Mouse (Mus musculus) MEL (cell line): ENCODE data around the gene Rpl3. TPM values are rescaled to one million over a fixed set of nuclear protein-coding genes. Genes with fewer than 3 reads are reported as not detected.
A peak's percentile ranks its signal among the peaks of the same experiment; 100 is the strongest.

Experiments used
- DNase-seq: peaks from one replicate; pipeline ENCODE4 v3.0.0; 2011; ENCODE audit warnings: low read depth, low spot score
- H3K27ac ChIP-seq: 2 replicates; pipeline ENCODE4 v1.5.1; 2012; ENCODE audit warnings: low read depth, mild to moderate bottlenecking, control low read depth, low read length, moderate library complexity; ENCODE audit not compliant: control insufficient read depth
- H3K27me3 ChIP-seq, 2 experiments: fragments of 150-350 bp in 1 of 2; sonication (generic) in 1 of 2; 2 replicates each; pipeline ENCODE4 v1.6.1; 2012; ENCODE audit warnings: low read length in 2 of 2, mild to moderate bottlenecking in 2 of 2, improper control_type of control experiment in 1 of 2, moderate library complexity in 1 of 2; ENCODE audit not compliant: insufficient read depth in 2 of 2, control insufficient read depth in 1 of 2
- H3K36me3 ChIP-seq, 2 experiments: 2 replicates each; pipeline ENCODE4 v1.6.1; 2012 to 2014; ENCODE audit warnings: low read length in 2 of 2, improper control_type of control experiment in 1 of 2, inconsistent platforms in 1 of 2, mild to moderate bottlenecking in 1 of 2; ENCODE audit not compliant: insufficient read depth in 2 of 2, control insufficient read depth in 1 of 2
- H3K4me1 ChIP-seq, 2 experiments: fragments of 150-350 bp in 1 of 2; sonication (generic) in 1 of 2; 2 replicates each; pipeline ENCODE4 v1.6.1; 2012; ENCODE audit warnings: low read length in 2 of 2, improper control_type of control experiment in 1 of 2, mild to moderate bottlenecking in 1 of 2; ENCODE audit not compliant: insufficient read depth in 2 of 2, control insufficient read depth in 1 of 2
- H3K4me3 ChIP-seq, 2 experiments: fragments of 150-350 bp in 1 of 2; sonication (generic) in 1 of 2; 2 replicates each; pipeline ENCODE4 v1.5.1; 2012; ENCODE audit warnings: low read depth in 2 of 2, low read length in 2 of 2, mild to moderate bottlenecking in 2 of 2, moderate library complexity in 2 of 2, control low read depth in 1 of 2, improper control_type of control experiment in 1 of 2; ENCODE audit not compliant: control insufficient read depth in 1 of 2, insufficient read depth in 1 of 2
- H3K79me2 ChIP-seq: 2 replicates; pipeline ENCODE4 v1.6.1; 2012; ENCODE audit warnings: mild to moderate bottlenecking, low read length, moderate library complexity; ENCODE audit not compliant: control insufficient read depth, poor library complexity, insufficient read depth
- H3K9ac ChIP-seq: 2 replicates; pipeline ENCODE4 v1.6.1; 2012; ENCODE audit warnings: low read depth, mild to moderate bottlenecking, control low read depth, low read length, moderate library complexity; ENCODE audit not compliant: control insufficient read depth, poor library complexity, severe bottlenecking
- H3K9me3 ChIP-seq: fragments of 150-350 bp; sonication (generic); replicated peaks from 2 replicates; pipeline ENCODE4 v1.6.1; 2012; ENCODE audit warnings: mild to moderate bottlenecking, low read length, improper control_type of control experiment, moderate library complexity; ENCODE audit not compliant: insufficient read depth
- CHD2 ChIP-seq: IDR thresholded peaks from 2 replicates; pipeline ENCODE4 v1.6.1; 2011; ENCODE audit warnings: low read length, improper control_type of control experiment
- E2F4 ChIP-seq: IDR thresholded peaks from 2 replicates; pipeline ENCODE4 v1.6.1; 2011; ENCODE audit warnings: low read depth, low read length, improper control_type of control experiment, borderline replicate concordance
- ETS1 ChIP-seq: IDR thresholded peaks from 2 replicates; pipeline ENCODE4 v1.6.1; 2012; ENCODE audit warnings: low read depth, mild to moderate bottlenecking, inconsistent platforms, low read length, improper control_type of control experiment, moderate library complexity
- KAT2A ChIP-seq: conservative IDR thresholded peaks from 2 replicates; pipeline ENCODE4 v1.6.1; 2012; ENCODE audit warnings: low read depth, low read length, improper control_type of control experiment, inconsistent platforms
- MAX ChIP-seq: IDR thresholded peaks from 2 replicates; pipeline ENCODE4 v1.6.1; 2011; ENCODE audit warnings: low read length, improper control_type of control experiment
- MYB ChIP-seq: IDR thresholded peaks from 2 replicates; pipeline ENCODE4 v1.6.1; 2011; ENCODE audit warnings: mild to moderate bottlenecking, low read depth, low read length, improper control_type of control experiment
- MYC ChIP-seq: IDR thresholded peaks from 2 replicates; pipeline ENCODE4 v1.6.1; 2011; ENCODE audit warnings: low read depth, mild to moderate bottlenecking, low read length, improper control_type of control experiment, moderate library complexity
- NRF1 ChIP-seq: IDR thresholded peaks from 2 replicates; pipeline ENCODE4 v1.6.1; 2014; ENCODE audit warnings: low read depth, mild to moderate bottlenecking, inconsistent platforms, low read length, improper control_type of control experiment, moderate library complexity; ENCODE audit not compliant: poor library complexity, insufficient read depth, severe bottlenecking
- POLR2A ChIP-seq, 2 experiments: IDR thresholded peaks; 2 replicates each; pipeline ENCODE4 v1.6.1; 2011 to 2012; ENCODE audit warnings: low read length in 2 of 2, mild to moderate bottlenecking in 2 of 2, control low read depth in 1 of 2, improper control_type of control experiment in 1 of 2, low read depth in 1 of 2, moderate library complexity in 1 of 2; ENCODE audit not compliant: control insufficient read depth in 1 of 2, insufficient read depth in 1 of 2, poor library complexity in 1 of 2
- POLR2AphosphoS5 ChIP-seq: IDR thresholded peaks from 2 replicates; pipeline ENCODE4 v1.6.1; 2012; ENCODE audit warnings: low read depth, borderline replicate concordance, mild to moderate bottlenecking, inconsistent platforms, low read length, moderate library complexity, mixed read lengths
- TAL1 ChIP-seq: IDR thresholded peaks from 2 replicates; pipeline ENCODE4 v1.6.1; 2012; ENCODE audit warnings: mild to moderate bottlenecking, inconsistent platforms, low read length, moderate library complexity, mixed read lengths
- ZC3H11A ChIP-seq: IDR thresholded peaks from 2 replicates; pipeline ENCODE4 v1.6.1; 2012; ENCODE audit warnings: low read depth, mild to moderate bottlenecking, inconsistent platforms, low read length, improper control_type of control experiment
- ZKSCAN1 ChIP-seq: IDR thresholded peaks from 2 replicates; pipeline ENCODE4 v1.6.1; 2012; ENCODE audit warnings: low read depth, mild to moderate bottlenecking, inconsistent platforms, low read length, improper control_type of control experiment, moderate library complexity
- ZNF384 ChIP-seq: IDR thresholded peaks from 2 replicates; pipeline ENCODE4 v1.6.1; 2012; ENCODE audit warnings: low read depth, mild to moderate bottlenecking, inconsistent platforms, low read length, improper control_type of control experiment
- polyA plus RNA-seq, 2 experiments: library from polyadenylated mRNA; stranded (reverse) in 1 of 2; unstranded in 1 of 2; fragments of >175 nt in 1 of 2; fragments of >200 nt in 1 of 2; gene quantifications; 2 replicates each; pipeline versions ENCODE4 v1.2.1 to v1.2.4; 2012; ENCODE audit warnings: low replicate concordance in 2 of 2, low read depth in 1 of 2; ENCODE audit not compliant: insufficient read length in 2 of 2, insufficient read depth in 1 of 2, missing spikeins in 1 of 2
- total RNA-seq: library from RNA; depleted of rRNA; stranded (reverse); fragments of 300-350 nt; gene quantifications from 2 replicates; pipeline ENCODE4 v1.2.3, GENCODE M21; 2012

Gene Rpl3
- total and polyA plus RNA-seq, 3 experiments: 543 to 1,686 (median 1,096) TPM

- H3K4me3 ChIP-seq: no peak overlapping the region
- no peaks in the 10 kb centered on the region for H3K4me1 ChIP-seq
- TF ChIP-seq POLR2A (IDR thresholded peaks at IDR 0.05; ENCODE audit: control insufficient read depth in 1 of 2, insufficient read depth in 1 of 2, low read depth in 1 of 2, low read length in 2 of 2, poor library complexity in 1 of 2) (0 out of 4 replicates have a peak, but pooled peaks of 1 of the 2 experiments have one; percentile 22), MYB (no peak), TAL1 (peak; percentile 51)
- peak; percentile 58 for DNase-seq
- no peak overlapping the region for H3K27ac ChIP-seq
- H3K9ac ChIP-seq: no peak overlapping the region
- H3K9me3 ChIP-seq: no peaks in the 10 kb centered on the region
- peaks cover 11% of the 10 kb centered on the region for H3K79me2 ChIP-seq
- no peaks in the 10 kb centered on the region for H3K27me3 ChIP-seq
- H3K36me3 ChIP-seq: peaks cover 2 to 13% of the 10 kb centered on the region in 2 experiments; a peak in 3 of 4 replicates
Observed at GRCm38 (mm10) chr15:80074663-80075373, 16.9 kb downstream of the Rpl3 start.

GRCm38 (mm10) chr15:80073256-80073621 is 18.4 kb downstream of the Rpl3 start:
- Histone ChIP-seq H3K36me3 (peaks cover 0 to 2% of the 10 kb centered on the region in 2 experiments; a peak in 2 of 4 replicates), H3K9ac (no peak overlapping the region), H3K4me1 (no peaks in the 10 kb centered on the region), H3K9me3 (no peaks in the 10 kb centered on the region), H3K79me2 (peaks cover 1% of the 10 kb centered on the region; the same call in 1 of the 2 replicates), H3K27me3 (no peaks in the 10 kb centered on the region), H3K4me3 (no peak overlapping the region), H3K27ac (no peak overlapping the region)
- DNase-seq: no peak
- TF ChIP-seq CHD2: no peak
- no peak for TF ChIP-seq KAT2A
- TF ChIP-seq ZKSCAN1: peak; percentile 97

GRCm38 (mm10) chr15:80072579-80073255 is 19.0 kb downstream of the Rpl3 start:
- TF ChIP-seq MYC: no peak
- TF ChIP-seq POLR2AphosphoS5: no peak
- TF ChIP-seq ETS1: no peak
- TF ChIP-seq ZNF384: no peak
- no peak for TF ChIP-seq ZC3H11A
- TF ChIP-seq NRF1: no peak
- no peak for TF ChIP-seq MAX
- TF ChIP-seq POLR2A (IDR thresholded peaks at IDR 0.05; ENCODE audit: control insufficient read depth in 1 of 2, insufficient read depth in 1 of 2, low read depth in 1 of 2, low read length in 2 of 2, poor library complexity in 1 of 2): no peak
- no peak for TF ChIP-seq TAL1
- no peak for TF ChIP-seq E2F4
- Histone ChIP-seq H3K36me3 (no peaks in the 10 kb centered on the region; a peak in 1 of 4 replicates), H3K9me3 (no peaks in the 10 kb centered on the region), H3K4me1 (no peaks in the 10 kb centered on the region), H3K9ac (no peak overlapping the region), H3K27ac (no peak overlapping the region), H3K27me3 (peaks cover 0 to 3% of the 10 kb centered on the region in 2 experiments; a peak in 1 of 4 replicates), H3K79me2 (no peaks in the 10 kb centered on the region), H3K4me3 (no peak overlapping the region)
- no peak for DNase-seq
